Mouse (Mus musculus) C2C12 (cell line): Measurements from ENCODE around the gene Sdc3.

Experiments
- CTCF ChIP-seq: IDR thresholded peaks from one replicate; pipeline ENCODE4 v1.5.1; 2011; ENCODE audit not compliant: control insufficient read depth, insufficient read depth, insufficient read length
- MAX ChIP-seq: IDR thresholded peaks from one replicate; pipeline ENCODE4 v1.6.1; 2011; ENCODE audit warnings: mild to moderate bottlenecking, control low read depth
- USF1 ChIP-seq: IDR thresholded peaks from one replicate; pipeline ENCODE4 v1.6.1; 2011; ENCODE audit warnings: low read depth, mild to moderate bottlenecking, control low read depth, moderate library complexity

DNA sequence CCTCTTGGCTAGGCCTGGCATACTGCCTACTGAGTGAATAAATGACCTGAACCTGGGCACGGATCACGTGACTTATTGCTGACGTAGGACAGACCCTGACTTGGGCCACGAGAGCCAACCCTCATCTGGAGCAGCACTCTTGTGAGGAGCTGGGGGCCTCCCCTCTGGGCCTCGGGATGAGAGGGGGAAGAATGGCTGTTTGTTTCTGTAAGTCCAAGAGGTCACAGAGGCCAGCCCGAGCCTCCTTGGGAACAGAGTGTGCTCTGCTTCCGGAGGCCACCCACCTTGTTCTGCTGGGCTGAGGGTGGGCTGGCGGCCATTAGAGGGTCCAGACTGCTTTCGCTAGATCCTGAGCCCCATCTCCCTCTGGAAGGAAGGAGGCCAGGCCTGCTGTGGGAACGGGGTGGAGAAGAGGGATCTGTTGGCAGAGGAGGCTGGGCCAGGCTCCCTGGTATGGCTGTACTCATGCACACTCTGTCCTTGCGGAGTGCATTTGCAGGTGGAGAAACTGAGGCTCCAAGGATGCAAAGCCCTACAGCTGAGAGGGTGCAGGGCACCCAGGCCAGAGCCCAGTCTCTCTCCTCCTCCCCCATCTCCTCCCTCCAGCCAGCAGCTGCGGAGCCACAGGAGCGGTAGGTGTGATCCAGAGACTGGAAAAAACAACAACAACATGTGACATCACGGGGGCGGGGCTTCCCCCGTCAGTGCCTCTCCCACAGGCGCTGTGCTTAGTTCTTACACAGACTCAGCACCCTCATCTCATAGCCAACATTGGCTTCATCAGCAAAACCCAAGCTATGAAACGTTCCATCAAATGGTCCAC is 36.7 kb downstream of the Sdc3 start:
- TF ChIP-seq CTCF = no peak
- TF ChIP-seq MAX = no peak
- TF ChIP-seq USF1 = peak; percentile 32
